Comparison of ENCODE assay signal across 1 mouse cellular context in genomic region chr3:89961436-89961835, GRCm38 (mm10).
TF ChIP-seq lines count a peak whose summit lies in the region.

No protein-coding gene starts in this region.

TF ChIP-seq in MEL, 35 proteins besides CTCF, POLR2A, EP300 and RAD21 (continued from another document):
- TF ChIP-seq MYC (IDR thresholded peaks at IDR 0.05; ENCODE audit: low read depth, low read length), result 0 out of 2 replicates have a peak, but pooled peaks have one; percentile 30
- peak; percentile 58 for TF ChIP-seq TAL1 (IDR thresholded peaks at IDR 0.05; ENCODE audit: low read length)
- TF ChIP-seq MAFK (IDR thresholded peaks at IDR 0.05; ENCODE audit: borderline replicate concordance, low read depth, low read length), result no peak
- TF ChIP-seq GABPA (IDR thresholded peaks at IDR 0.05; ENCODE audit: low read depth, low read length), result no peak
- no peak for TF ChIP-seq JUND (IDR thresholded peaks at IDR 0.05; ENCODE audit: low read depth, low read length)
